Mouse (Mus musculus) layer of hippocampus, adult 2 months (tissue): Measurements from ENCODE around the gene Ubald2. TPM values are rescaled to one million over a fixed set of nuclear protein-coding genes. Genes with fewer than 3 reads are reported as not detected.

Source experiments
- DNase-seq, 2 experiments: peaks; one replicate each; pipeline ENCODE4 v3.0.0; 2022; ENCODE audit warnings: low spot score in 2 of 2
- H3K27ac ChIP-seq: fragments of 200-600 bp; 2 replicates; pipeline ENCODE4 v1.8.1; 2022
- H3K4me3 ChIP-seq: fragments of 200-600 bp; 2 replicates; pipeline ENCODE4 v1.8.1; 2022; ENCODE audit warnings: mild to moderate bottlenecking
- CTCF ChIP-seq: fragments of 200-600 bp; conservative IDR thresholded peaks from 2 replicates; pipeline ENCODE4 v1.8.1; 2022; ENCODE audit warnings: antibody characterized with exemption, mild to moderate bottlenecking, moderate library complexity
- total RNA-seq, 2 experiments: library from RNA; stranded (reverse); gene quantifications; 2 replicates each; pipeline ENCODE4 v1.2.3; 2021

Ubald2 gene
- total RNA-seq, 2 experiments from 2014 or later: 32.5 to 41.9 TPM

GRCm38 (mm10) chr11:116470249-116470648, 36.4 kb downstream of the Ubald2 start:
- Histone ChIP-seq H3K27ac (no peak overlapping the region), H3K4me3 (no peak overlapping the region)
- DNase-seq: peak in 1 of 2 experiments; percentile 16
- TF ChIP-seq CTCF: no peak

DNA sequence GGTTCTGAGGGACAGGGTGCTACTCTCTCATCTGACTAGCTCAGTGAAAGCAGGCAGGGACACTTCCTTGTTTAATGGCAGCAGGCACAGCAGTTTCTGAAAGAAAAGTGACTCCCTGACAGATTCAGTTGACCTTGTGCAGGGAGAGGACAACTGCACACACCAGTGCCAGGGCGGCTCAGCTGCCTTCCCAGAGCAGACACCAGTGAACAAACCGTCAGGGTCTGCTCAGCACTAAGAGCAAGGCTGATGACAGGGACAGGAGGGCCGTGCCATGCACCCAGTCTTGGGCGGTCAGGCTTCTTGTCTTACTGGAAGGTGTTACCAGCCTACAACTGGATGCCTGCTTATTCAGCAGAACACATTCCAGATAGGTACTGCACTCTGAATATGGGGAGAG, 37.0 kb downstream of the Ubald2 start:
- DNase-seq: no peak
- H3K4me3 ChIP-seq: no peak overlapping the region
- TF ChIP-seq CTCF: no peak
- no peak overlapping the region for H3K27ac ChIP-seq

- Histone ChIP-seq H3K27ac (no peak overlapping the region), H3K4me3 (no peak overlapping the region)
- no peak for DNase-seq
- no peak for TF ChIP-seq CTCF
These were observed 38.4 kb downstream of the Ubald2 start for GRCm38 (mm10) chr11:116472275-116472674.

- peak in 1 of 2 experiments; percentile 33 for DNase-seq
- no peak for TF ChIP-seq CTCF
- Histone ChIP-seq H3K4me3 (no peak overlapping the region), H3K27ac (peak overlapping the region; percentile 64)
These were observed 42.1 kb downstream of the Ubald2 start for GRCm38 (mm10) chr11:116476041-116476440.

DNA sequence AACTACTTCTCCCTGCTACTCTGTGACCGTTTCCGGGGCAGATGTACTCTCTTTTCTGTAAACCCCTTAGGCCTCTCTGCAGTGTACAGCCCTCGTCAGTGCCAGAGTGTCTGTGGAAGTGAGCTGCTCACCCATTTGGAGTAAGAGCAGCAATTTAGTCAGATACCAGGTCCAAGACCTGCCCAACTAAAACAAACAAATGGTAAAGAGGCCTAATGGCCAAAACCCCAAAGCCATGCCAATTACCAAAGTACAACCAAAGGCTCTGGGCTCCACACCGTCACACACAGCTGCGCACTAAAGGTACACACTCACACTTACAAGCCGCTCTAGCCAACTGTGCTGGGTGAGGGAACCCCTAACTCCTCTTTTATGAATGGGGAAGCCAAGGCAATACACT, 42.8 kb downstream of the Ubald2 start:
- H3K27ac ChIP-seq: peak overlapping the region; percentile 64
- no peak for TF ChIP-seq CTCF
- H3K4me3 ChIP-seq: no peak overlapping the region
- DNase-seq: no peak

GRCm38 (mm10) chr11:116477160-116477759, 43.4 kb downstream of the Ubald2 start:
- Histone ChIP-seq H3K4me3 (no peak overlapping the region), H3K27ac (peak overlapping the region; percentile 32)
- no peak for DNase-seq
- no peak for TF ChIP-seq CTCF

- H3K27ac ChIP-seq: no peak overlapping the region
- no peak overlapping the region for H3K4me3 ChIP-seq
- no peak for DNase-seq
- no peak for TF ChIP-seq CTCF
These were observed 45.1 kb downstream of the Ubald2 start for GRCm38 (mm10) chr11:116478978-116479377.

DNA sequence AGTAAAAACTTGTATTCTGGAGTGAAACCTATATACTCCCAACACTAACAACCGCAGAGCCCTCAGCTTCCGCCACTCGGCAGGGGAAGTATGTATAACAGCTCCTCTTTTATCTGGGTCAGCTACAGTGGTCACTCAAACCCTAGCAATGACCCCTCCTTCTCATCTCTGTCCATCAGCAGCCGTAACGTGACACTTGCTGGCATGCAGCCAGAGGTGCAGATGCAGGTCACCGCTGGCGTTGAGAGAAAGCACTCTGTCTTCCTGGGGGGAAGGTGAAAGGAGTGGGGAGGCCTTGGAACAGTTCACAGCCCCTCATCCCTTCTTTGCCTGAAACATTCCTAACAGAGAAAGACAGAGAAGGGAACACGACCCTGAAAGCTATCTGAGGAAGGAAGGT, 45.9 kb downstream of the Ubald2 start:
- no peak for TF ChIP-seq CTCF
- H3K4me3 ChIP-seq: no peak overlapping the region
- DNase-seq: no peak
- no peak overlapping the region for H3K27ac ChIP-seq

GRCm38 (mm10) chr11:116480975-116481374, 47.1 kb downstream of the Ubald2 start:
- H3K4me3 ChIP-seq: no peak overlapping the region
- H3K27ac ChIP-seq: peak overlapping the region; percentile 37; the same call in 1 of the 2 replicates
- no peak for TF ChIP-seq CTCF
- DNase-seq: no peak

DNA sequence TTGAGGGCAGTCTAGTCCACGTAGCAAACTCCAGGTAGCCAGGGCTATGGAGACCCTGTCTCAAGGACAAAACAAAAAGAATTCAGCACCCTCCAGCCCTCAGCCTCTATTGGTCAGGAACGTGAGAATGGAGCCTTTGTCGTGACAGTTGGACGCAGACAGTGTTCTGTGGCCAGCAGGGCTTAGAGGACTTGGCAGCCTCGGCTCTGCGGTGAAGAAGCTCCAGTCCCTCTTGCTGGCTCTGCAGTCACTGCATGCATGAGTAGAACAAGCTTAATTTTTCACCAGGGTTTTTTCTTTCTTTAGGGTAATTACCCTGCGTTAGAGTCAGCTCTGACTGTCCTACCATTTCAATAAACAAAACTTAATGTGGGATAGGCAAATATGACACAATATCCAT, 47.9 kb downstream of the Ubald2 start:
- H3K27ac ChIP-seq: peak overlapping the region; percentile 37; the same call in 1 of the 2 replicates
- H3K4me3 ChIP-seq: no peak overlapping the region
- DNase-seq: no peak
- TF ChIP-seq CTCF: no peak; the same call in 1 of the 2 replicates

GRCm38 (mm10) chr11:116484261-116484660, 50.4 kb downstream of the Ubald2 start:
- Histone ChIP-seq H3K4me3 (no peak overlapping the region), H3K27ac (no peak overlapping the region)
- no peak for DNase-seq
- TF ChIP-seq CTCF: no peak

DNA sequence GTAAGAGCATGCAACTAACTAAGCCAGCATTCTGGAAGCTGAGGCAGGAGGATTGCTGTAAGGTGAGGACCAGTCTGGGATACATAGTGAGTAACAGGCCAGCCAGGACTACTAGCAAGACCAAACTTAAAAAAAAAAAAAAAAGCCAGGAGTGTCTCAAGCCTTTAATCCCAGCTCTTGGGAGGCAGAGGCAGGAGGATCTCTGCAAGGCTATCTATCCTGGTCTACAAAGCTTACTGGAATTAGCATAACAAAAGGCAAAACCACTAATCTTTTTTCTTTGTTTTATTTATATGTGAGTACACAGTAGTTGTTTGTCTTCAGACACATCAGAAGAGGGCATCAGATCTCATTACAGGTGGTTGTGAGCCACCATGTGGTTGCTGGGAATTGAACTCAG, 54.3 kb downstream of the Ubald2 start:
- no peak for DNase-seq
- TF ChIP-seq CTCF: no peak
- Histone ChIP-seq H3K4me3 (no peak overlapping the region), H3K27ac (no peak overlapping the region)

Other genes with a start within 250 kb of the Ubald2 start
- 10 to 100 TPM; 39.6 to 40.1 TPM for gene Ten1, start 235.2 kb upstream of the Ubald2 start, total RNA-seq
- gene Acox1, start 235.0 kb upstream of the Ubald2 start, total RNA-seq: 100 to 1,000 TPM; 124 to 126 TPM
- under 1 TPM; 0.67 to 0.93 TPM for gene Evpl, start 196.0 kb upstream of the Ubald2 start, total RNA-seq
- gene Srp68, start 159.9 kb upstream of the Ubald2 start, total RNA-seq: 10 to 100 TPM; 63.7 to 64.1 TPM
- gene Galr2, start 153.2 kb upstream of the Ubald2 start, total RNA-seq: not detected
- 10 to 100 TPM; 83.2 to 94.8 TPM for gene Exoc7, start 126.9 kb upstream of the Ubald2 start, total RNA-seq
- 1 to 10 TPM; 4.3 to 5.9 TPM for gene Foxj1, start 98.7 kb upstream of the Ubald2 start, total RNA-seq
- gene Rnf157, start 21.1 kb upstream of the Ubald2 start, total RNA-seq: 100 to 1,000 TPM; 227 to 236 TPM
- under 1 TPM in 1 of 2 experiments, not detected in 1; 0.17 TPM for gene Qrich2, start 32.1 kb downstream of the Ubald2 start, total RNA-seq
- 10 to 100 TPM; 84.2 to 98.5 TPM for gene Prpsap1, start 60.1 kb downstream of the Ubald2 start, total RNA-seq
- 1 to 10 TPM; 1.6 to 1.9 TPM for gene Sphk1, start 96.8 kb downstream of the Ubald2 start, total RNA-seq
- gene Ube2o, start 147.4 kb downstream of the Ubald2 start, total RNA-seq: 100 to 1,000 TPM in 1 of 2 experiments, 10 to 100 TPM in 1; 93.7 to 101 TPM
- gene Aanat, start 152.3 kb downstream of the Ubald2 start, total RNA-seq: 1 to 10 TPM in 1 of 2 experiments, under 1 TPM in 1; 0.27 to 1.2 TPM
- 1 to 10 TPM; 1.4 to 1.6 TPM for gene Rhbdf2, start 192.9 kb downstream of the Ubald2 start, total RNA-seq
- gene Prcd, start 219.4 kb downstream of the Ubald2 start, total RNA-seq: 1 to 10 TPM; 5.6 to 5.7 TPM
- gene Cygb, start 220.2 kb downstream of the Ubald2 start, total RNA-seq: 10 to 100 TPM; 71.9 to 73.5 TPM